Mouse (Mus musculus): ENCODE measurements at regions not wholly inside any gene's neighbourhood (a gene's known extent, or its start where the extent isn't known, plus 50 kb on each side); places are given as distances from the start of the nearest gene placed in this dataset.

- DNase-seq (ENCODE audit: low spot score) (no peak), ATAC-seq (ENCODE audit: low FRiP score) (no peak)
- WGBS = 80% methylated on average over 3 of the region's 3 CpGs
- Histone ChIP-seq H3K27ac (ENCODE audit: low read depth, low read length) (no peak overlapping the region), H3K27me3 (ENCODE audit: control insufficient read depth, insufficient read depth, low read length) (no peaks in the 10 kb centered on the region), H3K4me2 (replicated peaks; ENCODE audit: low read depth, low read length) (no peak overlapping the region), H3K4me3 (ENCODE audit: low read depth, low read length) (no peak overlapping the region), H3K36me3 (ENCODE audit: control insufficient read depth, insufficient read depth, low read length) (no peaks in the 10 kb centered on the region), H3K4me1 (replicated peaks; ENCODE audit: control insufficient read depth, insufficient read depth, low read length) (no peaks in the 10 kb centered on the region), H3K9ac (ENCODE audit: low read depth, low read length) (no peak overlapping the region), H3K9me3 (ENCODE audit: control insufficient read depth, low read length) (no peaks in the 10 kb centered on the region)
Measured at GRCm38 (mm10) chr6:103318677-103319359, 191.6 kb upstream of the Chl1 start.

- no peaks in the 10 kb centered on the region for H3K9me3 ChIP-seq (ENCODE audit: control insufficient read depth, low read length)
- no peaks in the 10 kb centered on the region for H3K36me3 ChIP-seq (ENCODE audit: control insufficient read depth, insufficient read depth, low read length)
- H3K4me3 ChIP-seq (ENCODE audit: low read depth, low read length) = no peak overlapping the region
- H3K27me3 ChIP-seq (ENCODE audit: control insufficient read depth, insufficient read depth, low read length) = no peaks in the 10 kb centered on the region
- ATAC-seq (ENCODE audit: low FRiP score) = no peak
- H3K9ac ChIP-seq (ENCODE audit: low read depth, low read length) = no peak overlapping the region
- no peak for DNase-seq (ENCODE audit: low spot score)
- WGBS = 89% methylated on average over 2 of the region's 2 CpGs
- no peak overlapping the region for H3K27ac ChIP-seq (ENCODE audit: low read depth, low read length)
- no peak overlapping the region for H3K4me2 ChIP-seq (replicated peaks; ENCODE audit: low read depth, low read length)
- no peaks in the 10 kb centered on the region for H3K4me1 ChIP-seq (replicated peaks; ENCODE audit: control insufficient read depth, insufficient read depth, low read length)
Measured at GRCm38 (mm10) chr6:103319964-103320363, 190.4 kb upstream of the Chl1 start.

DNA sequence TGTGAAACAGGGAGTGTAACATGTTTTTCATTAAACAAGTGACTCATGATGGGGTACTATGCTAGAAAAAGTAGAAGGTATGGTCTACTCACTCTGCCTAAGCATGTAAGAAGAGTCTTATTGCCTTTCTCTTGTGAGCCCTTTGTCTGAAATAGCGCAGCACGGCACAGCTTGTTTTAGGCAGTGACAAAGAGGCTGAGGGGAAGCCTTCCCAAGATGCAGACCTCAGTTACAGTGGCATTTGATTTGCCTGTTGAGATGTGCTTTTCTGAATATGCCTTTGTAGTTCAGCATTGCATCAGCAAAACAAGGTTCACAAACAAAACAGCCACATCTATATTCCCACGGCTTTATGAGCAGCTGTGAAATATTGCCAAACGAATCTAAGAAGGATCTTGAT is 189.8 kb upstream of the Chl1 start:
- Histone ChIP-seq H3K36me3 (ENCODE audit: control insufficient read depth, insufficient read depth, low read length) (no peaks in the 10 kb centered on the region), H3K9ac (ENCODE audit: low read depth, low read length) (no peak overlapping the region), H3K4me3 (ENCODE audit: low read depth, low read length) (no peak overlapping the region), H3K4me1 (replicated peaks; ENCODE audit: control insufficient read depth, insufficient read depth, low read length) (no peaks in the 10 kb centered on the region), H3K27ac (ENCODE audit: low read depth, low read length) (peak overlapping the region; percentile 60; the same call in 1 of the 2 replicates), H3K9me3 (ENCODE audit: control insufficient read depth, low read length) (no peaks in the 10 kb centered on the region), H3K27me3 (ENCODE audit: control insufficient read depth, insufficient read depth, low read length) (no peaks in the 10 kb centered on the region), H3K4me2 (replicated peaks; ENCODE audit: low read depth, low read length) (no peak overlapping the region)
- DNase-seq (ENCODE audit: low spot score) (no peak), ATAC-seq (ENCODE audit: low FRiP score) (0 out of 2 replicates have a peak, but pooled peaks have one; percentile 52)
- WGBS = 62% methylated on average over 4 of the region's 4 CpGs

- 0 out of 2 replicates have a peak, but pooled peaks have one; percentile 22 for ATAC-seq (ENCODE audit: low FRiP score)
Measured at GRCm38 (mm10) chr6:103321058-103321457, 189.3 kb upstream of the Chl1 start.

GRCm38 (mm10) chr6:103322442-103322841 is 187.9 kb upstream of the Chl1 start:
- no peak overlapping the region for H3K4me3 ChIP-seq (ENCODE audit: low read depth, low read length)

More at GRCm38 (mm10) chr6:103321058-103321457, 189.3 kb upstream of the Chl1 start:
- Histone ChIP-seq H3K9ac (ENCODE audit: low read depth, low read length) (no peak overlapping the region), H3K4me2 (replicated peaks; ENCODE audit: low read depth, low read length) (no peak overlapping the region), H3K4me3 (ENCODE audit: low read depth, low read length) (no peak overlapping the region), H3K36me3 (ENCODE audit: control insufficient read depth, insufficient read depth, low read length) (no peaks in the 10 kb centered on the region), H3K4me1 (replicated peaks; ENCODE audit: control insufficient read depth, insufficient read depth, low read length) (no peaks in the 10 kb centered on the region), H3K27ac (ENCODE audit: low read depth, low read length) (no peak overlapping the region), H3K27me3 (ENCODE audit: control insufficient read depth, insufficient read depth, low read length) (no peaks in the 10 kb centered on the region), H3K9me3 (ENCODE audit: control insufficient read depth, low read length) (no peaks in the 10 kb centered on the region)
- 89% methylated on average over 2 of the region's 2 CpGs for WGBS
- no peak for DNase-seq (ENCODE audit: low spot score)

GRCm38 (mm10) chr6:103335683-103336082 is 174.7 kb upstream of the Chl1 start:
- Histone ChIP-seq H3K27me3 (ENCODE audit: control insufficient read depth, insufficient read depth, low read length) (no peaks in the 10 kb centered on the region), H3K9me3 (ENCODE audit: control insufficient read depth, low read length) (no peaks in the 10 kb centered on the region)
- DNase-seq (ENCODE audit: low spot score) = no peak

More at GRCm38 (mm10) chr6:103322442-103322841, 187.9 kb upstream of the Chl1 start:
- Histone ChIP-seq H3K9ac (ENCODE audit: low read depth, low read length) (no peak overlapping the region), H3K4me2 (replicated peaks; ENCODE audit: low read depth, low read length) (no peak overlapping the region), H3K4me1 (replicated peaks; ENCODE audit: control insufficient read depth, insufficient read depth, low read length) (no peaks in the 10 kb centered on the region), H3K27me3 (ENCODE audit: control insufficient read depth, insufficient read depth, low read length) (no peaks in the 10 kb centered on the region), H3K36me3 (ENCODE audit: control insufficient read depth, insufficient read depth, low read length) (no peaks in the 10 kb centered on the region), H3K27ac (ENCODE audit: low read depth, low read length) (no peak overlapping the region), H3K9me3 (ENCODE audit: control insufficient read depth, low read length) (no peaks in the 10 kb centered on the region)
- ATAC-seq (ENCODE audit: low FRiP score) (no peak), DNase-seq (ENCODE audit: low spot score) (no peak)

GRCm38 (mm10) chr6:103339961-103340732 is 170.2 kb upstream of the Chl1 start:
- Histone ChIP-seq H3K4me1 (replicated peaks; ENCODE audit: control insufficient read depth, insufficient read depth, low read length) (no peaks in the 10 kb centered on the region), H3K4me3 (ENCODE audit: low read depth, low read length) (no peak overlapping the region), H3K27me3 (ENCODE audit: control insufficient read depth, insufficient read depth, low read length) (no peaks in the 10 kb centered on the region), H3K27ac (ENCODE audit: low read depth, low read length) (no peak overlapping the region), H3K4me2 (replicated peaks; ENCODE audit: low read depth, low read length) (no peak overlapping the region), H3K9ac (ENCODE audit: low read depth, low read length) (no peak overlapping the region), H3K36me3 (ENCODE audit: control insufficient read depth, insufficient read depth, low read length) (no peaks in the 10 kb centered on the region), H3K9me3 (ENCODE audit: control insufficient read depth, low read length) (no peaks in the 10 kb centered on the region)
- no peak for ATAC-seq (ENCODE audit: low FRiP score)
- DNase-seq (ENCODE audit: low spot score) = no peak
- WGBS = 70% methylated on average over 7 of the region's 7 CpGs

More at GRCm38 (mm10) chr6:103335683-103336082, 174.7 kb upstream of the Chl1 start:
- H3K4me2 ChIP-seq (replicated peaks; ENCODE audit: low read depth, low read length) = no peak overlapping the region
- H3K9ac ChIP-seq (ENCODE audit: low read depth, low read length) = no peak overlapping the region
- H3K4me1 ChIP-seq (replicated peaks; ENCODE audit: control insufficient read depth, insufficient read depth, low read length) = no peaks in the 10 kb centered on the region
- no peaks in the 10 kb centered on the region for H3K36me3 ChIP-seq (ENCODE audit: control insufficient read depth, insufficient read depth, low read length)
- no peak overlapping the region for H3K4me3 ChIP-seq (ENCODE audit: low read depth, low read length)
- no peak overlapping the region for H3K27ac ChIP-seq (ENCODE audit: low read depth, low read length)
- no peak for ATAC-seq (ENCODE audit: low FRiP score)

DNA sequence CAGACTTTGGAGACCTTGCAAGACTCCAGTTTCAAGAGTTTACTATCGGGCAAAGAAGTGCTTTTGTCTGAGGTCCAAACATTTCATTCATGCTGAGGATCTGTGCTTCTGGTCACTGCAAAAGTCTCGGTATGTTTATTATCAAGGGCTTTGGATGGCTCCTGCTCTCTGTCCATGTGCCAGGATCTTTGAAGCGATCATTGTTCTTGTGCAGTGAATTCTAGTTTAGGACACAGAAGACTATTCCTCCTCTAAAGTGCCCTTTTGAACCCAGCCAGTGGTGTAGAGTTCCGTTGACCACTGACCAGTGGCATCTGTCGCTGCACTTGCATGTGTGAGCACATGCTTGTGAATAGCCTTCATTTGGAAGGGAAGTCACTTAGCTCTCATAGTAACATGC is 166.9 kb upstream of the Chl1 start:
- H3K36me3 ChIP-seq (ENCODE audit: control insufficient read depth, insufficient read depth, low read length) = no peaks in the 10 kb centered on the region
- H3K4me2 ChIP-seq (replicated peaks; ENCODE audit: low read depth, low read length) = no peak overlapping the region
- ATAC-seq (ENCODE audit: low FRiP score) (no peak), DNase-seq (ENCODE audit: low spot score) (no peak)
- no peak overlapping the region for H3K27ac ChIP-seq (ENCODE audit: low read depth, low read length)
- no peak overlapping the region for H3K4me3 ChIP-seq (ENCODE audit: low read depth, low read length)
- no peaks in the 10 kb centered on the region for H3K9me3 ChIP-seq (ENCODE audit: control insufficient read depth, low read length)
- no peaks in the 10 kb centered on the region for H3K27me3 ChIP-seq (ENCODE audit: control insufficient read depth, insufficient read depth, low read length)
- H3K4me1 ChIP-seq (replicated peaks; ENCODE audit: control insufficient read depth, insufficient read depth, low read length) = no peaks in the 10 kb centered on the region
- no peak overlapping the region for H3K9ac ChIP-seq (ENCODE audit: low read depth, low read length)
- WGBS = 57% methylated on average over 5 of the region's 5 CpGs

DNA sequence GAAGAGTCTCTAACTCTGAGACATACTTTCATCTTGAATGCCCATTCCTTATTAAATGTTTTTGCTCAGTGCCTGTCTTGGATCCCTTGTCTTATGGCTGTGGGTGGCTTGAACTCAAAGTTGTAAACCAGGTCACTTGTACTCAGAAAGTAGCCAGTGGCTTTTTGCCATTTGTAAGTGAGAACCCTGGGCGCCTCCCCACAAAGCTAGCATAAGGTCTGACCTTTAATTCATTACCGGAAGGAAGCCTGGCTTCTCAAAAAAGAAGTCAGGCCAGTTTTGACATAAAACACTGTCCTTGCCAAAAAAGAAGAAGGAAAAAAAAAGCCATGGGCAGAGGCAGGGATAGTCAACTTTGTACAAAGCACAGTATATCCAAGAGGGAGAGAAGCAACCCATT is 166.0 kb upstream of the Chl1 start:
- H3K9me3 ChIP-seq (ENCODE audit: control insufficient read depth, low read length) = no peaks in the 10 kb centered on the region
- WGBS = 77% methylated on average over 2 of the region's 2 CpGs
- no peaks in the 10 kb centered on the region for H3K4me1 ChIP-seq (replicated peaks; ENCODE audit: control insufficient read depth, insufficient read depth, low read length)
- no peak overlapping the region for H3K4me3 ChIP-seq (ENCODE audit: low read depth, low read length)
- H3K27me3 ChIP-seq (ENCODE audit: control insufficient read depth, insufficient read depth, low read length) = no peaks in the 10 kb centered on the region
- DNase-seq (ENCODE audit: low spot score) (no peak), ATAC-seq (ENCODE audit: low FRiP score) (no peak)
- H3K9ac ChIP-seq (ENCODE audit: low read depth, low read length) = no peak overlapping the region
- H3K27ac ChIP-seq (ENCODE audit: low read depth, low read length) = no peak overlapping the region
- no peak overlapping the region for H3K4me2 ChIP-seq (replicated peaks; ENCODE audit: low read depth, low read length)
- H3K36me3 ChIP-seq (ENCODE audit: control insufficient read depth, insufficient read depth, low read length) = no peaks in the 10 kb centered on the region

Measured in hindbrain, embryonic 11.5 days (tissue).